Mouse (Mus musculus) mouse embryonic stem cell (cell line): ENCODE measurements around the gene Rpp30.

ENCODE experiments used
- in situ Hi-C, 2 experiments: fragments of 300-500 bp; cut with MboI; formaldehyde crosslinking; loops; 1 replicate in 1 of 2; 3 replicates in 1 of 2; pipeline ENCODE4 v1.14.3; 2019 to 2020; ENCODE audit warnings: low sequenced_read_pairs in 2 of 2, low pct_unique_long_range_greater_than_20kb in 1 of 2, mixed read lengths in 1 of 2; ENCODE audit not compliant: unreplicated experiment in 1 of 2

The Rpp30 gene

DNA sequence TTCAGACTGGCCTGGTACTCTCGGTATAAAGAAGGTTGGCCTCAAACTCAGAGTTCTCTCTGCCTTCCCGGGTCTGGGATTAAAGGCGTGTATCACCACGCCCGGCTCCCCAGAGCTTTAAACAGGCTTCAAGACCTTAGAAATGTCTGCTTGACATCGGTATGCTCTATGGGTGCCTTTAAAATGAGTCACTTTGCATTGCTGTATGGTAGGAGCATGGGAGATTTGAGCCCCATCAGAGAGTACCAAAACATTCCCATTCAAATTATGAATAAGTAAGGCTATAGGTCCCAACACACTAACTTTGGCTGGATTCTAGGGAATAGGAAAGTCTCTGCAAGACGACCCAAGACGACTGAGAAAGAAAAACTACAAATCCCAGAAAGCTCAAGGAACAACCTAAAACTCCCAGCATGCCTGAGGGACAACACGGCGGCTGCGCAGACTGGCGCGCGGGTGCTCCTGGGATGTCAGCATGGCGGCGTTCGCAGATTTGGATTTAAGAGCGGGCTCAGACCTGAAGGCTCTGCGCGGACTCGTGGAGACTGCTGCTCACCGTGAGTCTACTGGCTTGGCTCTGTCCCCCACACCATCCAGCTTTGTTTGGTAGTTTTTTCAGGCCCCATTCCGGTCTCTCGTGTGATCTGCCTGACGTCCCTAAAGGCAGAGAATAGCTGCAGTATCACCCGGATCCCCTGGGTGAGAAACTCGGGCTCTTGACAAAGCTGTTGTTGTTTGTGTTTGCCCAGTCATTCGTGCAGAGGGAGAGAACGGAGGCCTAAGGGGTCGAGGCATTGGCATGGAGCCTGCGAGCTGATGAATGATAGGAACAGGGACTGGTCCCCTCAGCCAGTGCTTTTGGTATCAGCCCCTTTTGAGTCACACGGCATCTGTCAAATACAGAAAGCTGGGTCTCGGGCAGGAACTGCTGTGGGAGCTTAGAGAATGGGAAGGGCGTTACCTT, at the start of gene Rpp30:
TSS of gene Rpp30 (plus strand) at position 455 of the 964 bp plus-strand sequence.
- in situ Hi-C loops, result loop anchor here (25.0 kb wide), 1 partner anchor 1096 kb away; no protein-coding TSS in a partner anchor

DNA sequence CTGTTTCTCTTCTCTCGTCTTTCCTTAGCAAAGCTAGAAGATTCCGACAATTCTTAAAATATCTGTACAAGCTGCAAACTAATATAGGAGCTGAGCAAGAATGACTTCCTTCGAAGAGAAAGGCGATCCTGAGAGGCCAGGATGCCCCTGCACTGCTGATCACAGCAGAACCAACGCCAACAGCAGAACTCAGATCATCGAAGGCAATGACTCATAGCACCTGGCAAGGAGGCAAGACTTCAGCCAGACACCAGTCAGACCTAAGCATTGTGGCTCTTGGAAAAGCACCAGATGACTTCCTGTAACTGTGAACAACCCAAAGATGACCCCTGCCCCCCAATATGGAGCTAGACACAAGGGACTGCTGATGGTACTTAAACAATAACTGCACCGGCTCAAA, 37.5 kb upstream of the Rpp30 start:
- in situ Hi-C loops, result no loop called here

DNA sequence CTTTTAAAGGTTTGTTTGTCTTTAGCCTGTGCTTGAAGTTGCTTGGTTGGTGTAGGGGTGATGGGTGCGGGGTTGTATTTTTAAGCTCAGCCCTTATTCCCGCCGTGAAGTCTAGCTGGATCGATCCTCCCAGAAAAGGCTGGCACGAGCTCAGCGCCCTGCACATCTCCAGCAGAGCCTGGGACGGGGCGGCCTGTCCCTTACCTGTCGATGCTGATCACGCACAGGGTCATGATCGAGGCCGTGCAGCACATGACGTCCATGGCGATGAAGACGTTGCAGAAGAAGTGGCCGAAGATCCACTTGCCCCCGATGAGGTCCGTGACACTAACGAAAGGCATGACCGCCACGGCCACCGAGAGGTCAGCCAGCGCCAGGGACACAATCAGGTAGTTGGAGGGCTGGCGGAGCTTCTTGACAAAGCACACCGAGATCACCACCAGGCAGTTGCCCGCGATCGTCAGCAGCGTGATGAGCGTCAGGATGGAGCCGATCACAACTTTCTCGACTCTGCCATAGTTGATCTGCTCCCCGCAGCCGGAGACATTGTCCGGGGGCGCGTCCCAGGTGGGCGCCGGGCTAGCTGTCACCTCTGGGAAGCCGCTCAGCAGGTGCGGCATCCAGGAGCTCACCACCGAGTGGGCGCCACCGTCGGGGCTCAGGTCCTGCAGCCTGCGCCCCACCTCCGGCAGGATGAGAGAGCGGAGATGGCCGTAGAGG, 26.9 kb upstream of the Rpp30 start:
- in situ Hi-C loops, result no loop called here

DNA sequence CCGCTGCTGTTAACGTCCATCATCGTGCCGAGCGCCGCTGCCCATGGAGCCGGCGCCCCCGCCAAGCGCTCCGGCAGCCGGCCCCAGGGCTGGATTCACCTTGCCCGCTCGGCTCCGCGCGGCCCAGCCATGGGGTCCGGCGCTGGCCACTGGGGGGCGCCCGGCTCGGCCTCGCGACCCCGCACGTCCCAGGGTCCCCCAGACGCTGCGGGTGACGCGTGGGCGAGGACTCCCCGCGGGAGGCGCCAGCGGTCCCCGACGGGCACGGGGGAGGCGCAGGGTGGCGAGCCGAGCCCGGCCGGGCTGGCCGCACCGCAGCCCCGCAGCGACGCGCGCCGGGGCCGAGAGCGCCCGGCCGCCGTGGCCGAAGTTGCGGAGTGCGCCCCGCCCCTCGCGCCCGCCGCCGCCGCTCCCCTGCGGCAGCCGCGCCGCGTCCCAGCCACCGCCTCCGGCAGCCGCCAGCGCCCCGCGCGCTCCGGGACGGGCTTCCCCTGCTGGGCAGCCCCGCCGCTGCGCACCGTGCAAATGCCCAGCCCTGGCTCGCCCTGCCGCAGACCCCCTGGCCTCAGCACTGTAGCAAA, 26.2 kb upstream of the Rpp30 start, which contains the start of gene Htr7:
TSS of gene Htr7 (minus strand) at position 277 of the 581 bp plus-strand sequence.
- in situ Hi-C loops, result no loop called here

DNA sequence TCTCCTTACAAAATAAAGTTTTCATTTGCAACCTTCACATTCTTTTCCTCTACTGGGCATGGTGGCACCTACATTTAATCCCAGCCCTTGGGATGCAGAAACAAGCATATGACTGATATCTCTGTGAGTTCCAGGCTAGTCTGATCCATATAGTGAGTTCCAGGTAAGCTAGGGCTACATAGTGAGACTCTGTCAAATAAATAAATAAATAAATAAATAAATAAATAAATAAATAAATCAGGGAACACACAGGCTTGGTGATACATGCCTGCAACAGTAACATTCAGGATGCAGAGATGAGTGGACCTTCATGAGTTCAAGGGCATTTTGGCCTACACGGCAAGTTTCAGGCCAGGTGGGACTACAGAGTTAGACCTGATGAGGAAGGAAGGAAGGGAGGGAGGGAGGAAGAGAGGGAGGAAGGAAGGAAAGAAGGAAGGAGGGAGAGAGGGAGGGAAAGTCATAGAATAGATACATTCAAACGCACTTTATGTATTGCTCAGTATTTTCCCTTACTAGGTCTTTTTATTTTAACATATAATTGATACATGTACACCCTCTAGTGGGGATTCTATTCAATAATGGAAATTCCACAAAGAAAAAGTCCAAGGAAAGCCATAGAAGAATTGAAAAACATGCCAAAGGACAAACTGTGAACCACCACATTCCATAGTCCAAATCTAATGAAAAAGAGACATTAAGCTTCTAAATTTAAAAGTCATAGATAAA, 20.6 kb upstream of the Rpp30 start:
- in situ Hi-C loops, result no loop called here

DNA sequence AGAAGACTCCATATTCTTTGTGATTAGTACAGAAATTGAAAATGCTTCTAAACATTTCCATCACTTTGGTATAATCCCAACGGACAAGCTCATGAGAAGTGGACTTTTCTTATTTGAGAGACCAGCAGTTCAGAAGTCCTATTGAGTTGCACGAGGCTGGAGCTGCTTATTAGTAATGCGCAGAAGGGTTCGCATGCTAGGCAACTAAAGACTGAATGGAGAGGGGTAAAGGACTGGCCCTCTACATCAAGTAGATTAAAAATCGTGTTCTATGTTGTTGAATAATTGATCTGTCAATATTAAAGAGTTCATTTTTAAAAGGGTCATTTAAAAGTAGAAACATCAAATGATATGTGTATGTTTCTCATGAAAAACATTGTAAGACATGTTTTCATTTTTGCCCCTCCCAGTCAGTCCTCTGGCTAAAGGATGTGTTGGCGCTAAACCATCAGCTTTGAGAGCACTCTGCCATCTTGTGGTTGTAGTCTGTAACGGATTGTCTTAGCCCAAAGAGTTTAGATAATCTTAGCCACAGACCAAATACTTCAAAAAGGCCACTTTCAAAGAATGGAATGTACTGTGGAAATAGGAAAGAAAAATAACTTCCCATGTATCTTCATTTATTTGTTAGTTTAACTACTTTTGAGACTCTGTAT, 782 bp upstream of the Rpp30 start:
- in situ Hi-C loops, result loop anchor here (25.0 kb wide), 1 partner anchor 1095 kb away; no protein-coding TSS in a partner anchor

DNA sequence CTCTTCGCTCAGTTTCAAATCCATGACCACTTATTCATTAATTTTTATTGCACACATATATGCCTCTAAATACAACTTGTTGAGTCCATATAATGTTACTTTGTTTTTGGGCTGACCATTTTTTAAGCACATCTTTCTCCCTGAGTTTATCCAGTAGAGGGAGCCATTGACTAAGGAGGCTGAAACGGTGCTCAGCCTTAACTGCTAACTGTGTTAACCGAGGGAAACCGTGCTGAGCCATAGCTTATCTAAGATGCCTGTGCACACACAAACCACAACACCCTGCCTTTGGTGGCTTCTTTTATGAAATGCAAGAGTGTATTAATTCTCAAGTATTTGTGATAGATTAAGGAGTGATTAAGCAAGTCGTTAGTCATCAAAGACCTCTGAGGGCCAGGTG, 7.3 kb downstream of the Rpp30 start:
- in situ Hi-C loops, result loop anchor here (25.0 kb wide), 1 partner anchor 1103 kb away; no protein-coding TSS in a partner anchor

DNA sequence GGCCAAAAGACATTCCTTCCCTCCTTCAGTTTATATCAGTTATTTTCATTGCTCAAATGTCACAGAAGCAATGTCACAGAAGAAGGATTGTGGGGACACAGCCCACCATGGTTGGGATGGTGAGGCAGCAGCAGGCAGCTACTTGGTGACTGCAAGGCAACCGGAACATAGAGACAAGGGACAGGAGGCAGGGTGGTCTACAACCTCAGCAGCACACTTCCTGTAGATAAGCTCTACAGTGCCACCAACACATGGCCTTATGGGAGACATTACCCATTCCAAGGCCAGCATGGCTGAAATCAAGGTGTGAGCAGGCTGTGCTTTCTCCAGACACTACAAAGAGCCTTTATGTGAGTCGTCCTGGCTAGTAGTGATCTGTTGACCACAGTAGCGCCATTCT, 13.7 kb downstream of the Rpp30 start:
- in situ Hi-C loops, result loop anchor here (25.0 kb wide), 1 partner anchor 1110 kb away; no protein-coding TSS in a partner anchor

DNA sequence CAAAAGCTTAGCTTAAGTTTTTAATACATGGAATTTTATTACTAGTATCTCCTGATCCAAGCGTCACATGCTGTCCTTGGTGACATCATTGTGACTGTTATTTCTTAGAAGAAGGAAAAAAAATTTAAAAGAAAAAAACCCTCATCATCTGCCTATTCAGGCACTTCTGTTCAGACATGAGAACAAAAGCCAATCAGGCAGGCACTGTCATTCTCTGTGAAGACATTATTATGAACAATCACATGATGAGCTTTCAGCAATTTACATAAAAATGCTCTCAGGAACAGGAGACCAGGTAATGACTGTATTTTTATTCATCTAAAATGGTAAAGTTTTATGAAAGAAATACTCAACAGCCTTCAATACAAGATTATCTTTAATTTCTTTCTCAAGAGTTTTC, 14.7 kb downstream of the Rpp30 start:
- in situ Hi-C loops, result loop anchor here (25.0 kb wide), 1 partner anchor 1111 kb away; no protein-coding TSS in a partner anchor

DNA sequence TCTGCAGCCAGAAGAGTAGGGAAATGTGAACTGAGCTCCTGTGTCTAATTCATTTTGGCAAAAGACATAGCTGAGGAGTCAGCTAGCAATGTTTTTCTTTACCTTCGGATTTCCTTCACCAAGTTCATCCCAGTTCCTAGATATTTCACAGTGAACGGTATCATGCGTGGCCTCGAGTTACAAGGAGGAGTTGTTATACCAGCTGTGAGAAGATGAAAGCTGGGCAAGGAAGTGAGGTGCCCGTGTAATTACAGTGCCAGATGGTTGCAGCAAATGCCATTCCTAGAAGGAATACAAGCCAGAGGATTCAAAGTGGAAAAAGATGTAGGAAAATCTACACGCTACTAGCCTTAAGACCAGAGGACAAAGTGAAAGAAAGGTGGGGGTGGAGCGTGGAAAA, 15.4 kb downstream of the Rpp30 start:
- in situ Hi-C loops, result loop anchor here (25.0 kb wide), 1 partner anchor 1112 kb away; no protein-coding TSS in a partner anchor

DNA sequence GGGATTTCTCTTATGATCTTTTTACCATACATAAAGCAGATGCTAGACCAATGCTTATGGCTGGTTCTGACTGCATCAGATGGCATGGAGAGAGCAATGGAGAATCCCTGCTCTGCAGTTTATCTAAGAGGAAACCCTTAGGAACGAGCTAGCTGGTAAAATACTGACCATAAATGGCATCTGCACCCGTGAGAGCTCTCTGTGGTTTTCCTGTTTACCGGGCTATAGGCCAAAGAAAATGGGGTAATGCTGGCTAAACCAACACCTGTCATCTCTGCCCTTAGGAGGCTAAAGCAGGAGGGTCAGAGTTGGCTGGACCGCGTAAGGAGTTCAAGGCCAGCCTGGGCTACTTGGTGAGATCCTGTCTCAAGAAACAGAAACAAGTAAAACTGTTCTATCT, 20.4 kb downstream of the Rpp30 start:
- in situ Hi-C loops, result loop anchor here (25.0 kb wide), 1 partner anchor 333 kb away; no protein-coding TSS in a partner anchor

DNA sequence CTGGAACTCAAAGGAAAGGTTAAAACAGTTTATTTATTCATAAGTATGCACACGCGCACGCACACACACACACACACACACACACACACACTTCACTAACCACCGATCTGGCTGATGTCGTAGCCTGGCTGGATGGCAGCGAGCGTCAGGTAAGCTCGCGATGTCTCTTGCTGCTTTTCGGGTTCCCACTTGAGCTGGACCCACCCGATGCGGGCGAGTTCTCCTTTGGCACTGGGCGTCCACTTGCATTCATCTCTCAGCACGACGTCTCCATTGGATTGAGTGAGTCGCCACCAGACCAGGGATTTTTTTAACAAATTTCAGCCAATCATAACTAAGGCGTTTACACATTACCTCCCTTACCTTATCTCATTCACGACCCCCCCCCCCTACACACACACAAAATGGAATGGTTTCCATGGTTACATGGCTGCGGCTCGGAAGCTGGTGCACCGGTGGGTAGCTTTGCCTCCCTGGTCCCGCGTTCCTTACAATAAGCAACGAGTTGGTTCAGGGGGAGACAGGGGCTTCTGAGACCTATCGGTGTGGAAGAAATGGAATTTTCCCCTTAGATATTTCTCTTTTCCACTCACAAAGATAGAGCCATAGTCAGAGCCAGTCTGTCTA, 25.9 kb downstream of the Rpp30 start:
- in situ Hi-C loops, result loop anchor here (25.0 kb wide), 1 partner anchor 328 kb away; no protein-coding TSS in a partner anchor

DNA sequence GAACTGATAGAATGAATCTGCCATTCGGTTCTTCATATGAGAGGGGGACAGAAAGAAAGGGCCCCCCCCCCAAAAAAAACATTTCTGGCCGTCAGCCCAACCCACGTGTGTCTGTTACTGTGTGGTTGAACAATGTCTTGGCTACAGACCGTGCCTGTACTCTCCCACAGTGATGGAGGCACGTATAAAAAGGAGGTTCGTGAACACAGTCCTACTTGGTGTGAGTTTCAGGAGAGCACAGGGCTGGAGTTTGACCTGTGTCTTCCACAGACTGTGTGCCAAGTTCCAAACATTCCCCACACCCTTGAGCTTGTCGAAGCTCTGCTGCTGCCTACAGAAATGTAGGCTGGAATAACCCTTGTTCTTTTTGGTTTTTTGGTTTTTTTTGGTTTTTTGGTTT, 26.9 kb downstream of the Rpp30 start:
- in situ Hi-C loops, result loop anchor here (25.0 kb wide), 1 partner anchor 327 kb away; no protein-coding TSS in a partner anchor

DNA sequence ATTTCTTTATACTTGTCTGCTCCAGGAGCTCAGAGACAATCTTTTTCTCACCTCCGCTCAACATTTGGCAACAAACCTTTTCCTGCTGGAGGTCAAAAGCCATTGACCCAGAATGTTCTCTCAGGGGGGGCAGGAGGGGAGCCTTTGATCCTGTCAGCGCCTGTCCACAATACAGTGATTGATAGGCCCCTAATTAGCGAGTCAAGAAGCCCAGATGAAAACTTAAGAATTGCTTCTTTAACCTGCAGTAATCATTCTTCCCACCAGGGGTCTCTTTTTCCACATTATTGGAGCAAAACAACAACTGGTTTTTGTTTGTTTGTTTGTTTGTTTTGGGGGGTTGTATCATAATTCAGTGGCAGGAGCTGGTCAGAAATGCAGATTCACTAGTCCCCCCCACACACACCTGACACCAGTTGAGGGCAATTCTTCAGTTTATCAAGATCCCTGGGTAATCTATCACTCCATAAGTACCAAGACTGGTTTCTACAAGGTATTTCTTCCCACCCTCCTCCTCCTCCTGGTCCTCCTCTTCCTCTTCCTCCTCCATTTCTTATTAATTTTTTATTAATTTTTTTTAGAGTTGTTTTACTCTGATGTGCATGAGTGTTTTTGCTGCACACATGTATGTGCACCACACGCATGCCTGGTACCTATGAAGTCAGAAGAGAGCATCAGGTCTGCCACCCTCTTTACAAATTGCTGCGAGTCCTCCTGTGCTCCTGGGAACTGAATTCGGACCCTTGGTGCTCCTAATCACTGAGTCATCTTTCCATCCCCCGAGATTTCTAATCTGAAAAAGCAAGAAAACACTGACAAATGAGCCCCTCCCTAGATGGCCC, 27.8 kb downstream of the Rpp30 start:
- in situ Hi-C loops, result loop anchor here (25.0 kb wide), 1 partner anchor 326 kb away; no protein-coding TSS in a partner anchor

DNA sequence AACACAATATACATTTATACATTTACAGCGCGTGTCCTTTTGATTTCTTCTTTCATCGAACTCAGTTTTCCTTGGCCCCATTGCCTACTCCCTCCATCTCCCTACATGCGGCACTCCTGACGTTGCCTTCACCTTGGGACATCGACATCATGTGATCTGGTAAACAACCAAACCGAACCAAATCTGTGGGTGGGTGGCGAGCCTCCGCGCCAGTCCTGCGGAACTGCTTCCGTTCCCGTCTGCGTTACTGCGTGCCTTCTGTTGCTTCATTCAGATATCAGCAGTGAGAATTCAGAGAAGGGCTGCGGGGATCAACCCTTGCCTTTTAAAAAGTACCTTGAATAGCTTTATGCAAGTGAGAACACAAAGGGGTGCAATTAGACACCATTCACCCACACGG, 28.5 kb downstream of the Rpp30 start:
- in situ Hi-C loops, result loop anchor here (25.0 kb wide), 1 partner anchor 325 kb away; no protein-coding TSS in a partner anchor

DNA sequence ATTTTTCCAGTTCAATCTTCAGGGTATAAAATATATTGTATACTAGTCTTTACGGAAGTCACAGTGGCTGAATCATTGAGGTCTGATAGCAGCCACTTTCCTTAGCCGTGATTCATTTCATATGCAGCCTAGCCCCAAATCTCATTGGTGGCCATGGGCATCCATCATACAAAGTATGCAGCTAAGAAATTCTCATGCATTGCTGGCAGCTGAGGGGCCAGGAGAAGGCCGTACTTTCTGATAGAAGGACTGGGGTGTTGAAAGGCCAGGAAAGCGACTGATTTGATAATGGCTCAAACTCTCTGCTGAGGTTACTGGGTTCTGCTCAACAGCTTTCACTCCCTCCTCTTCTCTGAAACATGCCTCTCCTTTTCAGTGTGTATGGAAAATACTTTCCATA, 32.7 kb downstream of the Rpp30 start:
- in situ Hi-C loops, result loop anchor here (25.0 kb wide), 1 partner anchor 321 kb away; no protein-coding TSS in a partner anchor
